19 mouse cellular contexts compared by ENCODE assay signal in the genomic region with DNA sequence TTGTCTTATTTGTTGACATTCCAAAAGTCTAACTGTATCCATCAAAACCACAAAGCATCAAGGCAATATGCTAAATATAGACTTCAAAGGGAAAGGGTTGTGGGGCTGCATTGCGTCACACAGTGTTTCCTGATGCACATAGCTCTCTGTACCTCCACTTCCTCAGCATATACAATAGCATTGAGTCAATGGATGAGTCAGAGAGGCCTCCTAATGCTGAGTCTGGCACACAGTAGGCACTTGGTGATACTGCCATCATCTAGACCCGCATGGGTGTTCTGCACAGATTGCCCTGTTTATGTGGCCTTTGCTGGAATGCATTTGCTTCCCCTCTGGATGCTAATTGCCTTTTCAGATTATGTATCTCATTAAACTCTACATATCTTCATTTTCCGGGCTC.
"Had no signal": no experiment of that assay in that cellular context is flagged by ENCODE, and none has a peak within 500 bp of the region (broad histone marks: within the 10 kb centered on the region; RNA-seq: fewer than 3 reads in every experiment).

No protein-coding gene starts in this region.

- H3K27ac ChIP-seq: lung, embryonic 15.5 days; macrophage; midbrain, embryonic 13.5 days; midbrain, embryonic 15.5 days had no signal

- H3K4me3 ChIP-seq: lung, embryonic 15.5 days; megakaryocyte, embryonic 14.5 days; midbrain, embryonic 13.5 days; midbrain, embryonic 15.5 days had no signal

- H3K4me2 ChIP-seq: lung, embryonic 15.5 days; midbrain, embryonic 11.5 days; midbrain, embryonic 13.5 days; midbrain, embryonic 15.5 days had no signal

- H3K36me3 ChIP-seq: lung, embryonic 15.5 days; midbrain, embryonic 13.5 days; midbrain, embryonic 15.5 days had no signal

- H3K4me1 ChIP-seq: lung, embryonic 15.5 days; megakaryocyte, embryonic 14.5 days; midbrain, embryonic 13.5 days; midbrain, embryonic 15.5 days had no signal

- H3K27me3 ChIP-seq: lung, embryonic 15.5 days; megakaryocyte, embryonic 14.5 days; midbrain, embryonic 13.5 days; midbrain, embryonic 15.5 days had no signal

- H3K9me3 ChIP-seq: lung, embryonic 15.5 days; midbrain, embryonic 13.5 days; midbrain, embryonic 15.5 days had no signal

- H3K9ac ChIP-seq: liver, postnatal 0 days; lung, embryonic 15.5 days; midbrain, embryonic 13.5 days; midbrain, embryonic 15.5 days had no signal

- DNase-seq: liver, postnatal 0 days; lung, adult 2 months; lung, postnatal 14 days; lung, postnatal 36 days; retina, postnatal 1 day; right cerebral cortex, adult 18-20 months; right cerebral cortex, postnatal 25 days; right cerebral cortex, postnatal 4 days; spleen, adult 18-20 months; thymus, adult 18-20 months; thymus, postnatal 14 days; thymus, postnatal 36 days had no signal

- ATAC-seq: liver, postnatal 0 days; lung, postnatal 0 days; midbrain, embryonic 13.5 days; midbrain, embryonic 15.5 days had no signal
